Mouse (Mus musculus) urinary bladder, postnatal 4 days (tissue): ENCODE measurements around the gene Atg4c.

Experiments
- DNase-seq, 2 experiments: peaks; one replicate each; pipeline ENCODE4 v3.0.0; 2021 to 2022; ENCODE audit warnings: low spot score in 2 of 2

The Atg4c gene

GRCm38 (mm10) chr4:99186412-99187125, 7.2 kb upstream of the Atg4c start:
- DNase-seq = no peak

GRCm38 (mm10) chr4:99192640-99193039, 1.1 kb upstream of the Atg4c start:
- DNase-seq = no peak

- DNase-seq = no peak
These were observed 520 bp upstream of the Atg4c start for GRCm38 (mm10) chr4:99193214-99193613.

- DNase-seq = no peak
These were observed 1.1 kb downstream of the Atg4c start for GRCm38 (mm10) chr4:99194826-99195225.

GRCm38 (mm10) chr4:99198721-99199120, 5.0 kb downstream of the Atg4c start:
- no peak for DNase-seq

- DNase-seq = no peak
These were observed 6.1 kb downstream of the Atg4c start for GRCm38 (mm10) chr4:99199757-99200251.

- no peak for DNase-seq
These were observed 6.8 kb downstream of the Atg4c start for GRCm38 (mm10) chr4:99200383-99201136.

GRCm38 (mm10) chr4:99205773-99206172, 12.0 kb downstream of the Atg4c start:
- no peak for DNase-seq

- DNase-seq = no peak
These were observed 12.6 kb downstream of the Atg4c start for GRCm38 (mm10) chr4:99206356-99206755.

GRCm38 (mm10) chr4:99210087-99210486, 16.4 kb downstream of the Atg4c start:
- no peak for DNase-seq

GRCm38 (mm10) chr4:99211606-99212005, 17.9 kb downstream of the Atg4c start:
- DNase-seq = no peak

- no peak for DNase-seq
These were observed 19.4 kb downstream of the Atg4c start for GRCm38 (mm10) chr4:99213123-99213522.

- DNase-seq = no peak
These were observed 28.5 kb downstream of the Atg4c start for GRCm38 (mm10) chr4:99222221-99222620.

- DNase-seq = no peak
These were observed 31.1 kb downstream of the Atg4c start for GRCm38 (mm10) chr4:99224790-99225189.

GRCm38 (mm10) chr4:99227226-99227625, 33.5 kb downstream of the Atg4c start:
- no peak for DNase-seq

GRCm38 (mm10) chr4:99229371-99229770, 35.6 kb downstream of the Atg4c start:
- DNase-seq = no peak

- no peak for DNase-seq
These were observed 41.6 kb downstream of the Atg4c start for GRCm38 (mm10) chr4:99235203-99235856.

GRCm38 (mm10) chr4:99238305-99238704, 44.6 kb downstream of the Atg4c start:
- DNase-seq = no peak

GRCm38 (mm10) chr4:99241674-99242073, 47.9 kb downstream of the Atg4c start:
- DNase-seq = no peak

GRCm38 (mm10) chr4:99249358-99249757, 55.6 kb downstream of the Atg4c start:
- DNase-seq = no peak

GRCm38 (mm10) chr4:99249826-99250225, 56.1 kb downstream of the Atg4c start:
- no peak for DNase-seq

GRCm38 (mm10) chr4:99252957-99253356, 59.2 kb downstream of the Atg4c start:
- no peak for DNase-seq

GRCm38 (mm10) chr4:99263191-99263590, 69.5 kb downstream of the Atg4c start:
- no peak for DNase-seq
